Comparison of ENCODE assay signal across 21 mouse cellular contexts in the genomic region with DNA sequence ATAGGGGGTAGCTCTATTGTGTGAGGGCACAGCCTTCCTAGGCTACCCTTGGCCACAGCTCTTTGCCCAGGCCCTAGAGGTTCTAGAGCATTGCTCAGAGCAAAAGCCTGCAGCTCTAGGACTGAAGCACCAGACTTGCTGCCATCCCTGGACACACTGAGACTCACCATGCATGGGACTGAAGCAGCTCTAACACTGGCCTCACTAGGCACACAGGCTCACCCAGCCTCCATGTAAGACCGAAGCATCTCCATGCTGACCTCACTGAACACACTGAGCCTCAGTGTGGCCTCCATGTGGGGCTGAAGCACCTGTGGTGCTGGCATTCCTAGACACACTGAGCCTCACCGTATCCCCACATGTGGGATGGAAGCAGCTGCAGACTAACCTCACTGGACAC.
"Had no signal": no experiment of that assay in that cellular context is flagged by ENCODE, and none has a peak within 500 bp of the region (broad histone marks: within the 10 kb centered on the region; RNA-seq: fewer than 3 reads in every experiment).

No protein-coding gene starts in this region.

- H3K9me3 ChIP-seq: limb, embryonic 12.5 days; limb, embryonic 15.5 days; liver, embryonic 13.5 days; lung, embryonic 15.5 days; midbrain, embryonic 12.5 days; neural tube, embryonic 12.5 days; neural tube, embryonic 15.5 days had no signal

- H3K4me3 ChIP-seq: limb, embryonic 12.5 days; limb, embryonic 15.5 days; liver, embryonic 13.5 days; lung, embryonic 15.5 days; midbrain, embryonic 12.5 days; neural tube, embryonic 12.5 days; neural tube, embryonic 15.5 days had no signal

- H3K9ac ChIP-seq: limb, embryonic 12.5 days; limb, embryonic 15.5 days; liver, embryonic 13.5 days; lung, embryonic 15.5 days; midbrain, embryonic 12.5 days; neural tube, embryonic 12.5 days; neural tube, embryonic 15.5 days had no signal

- H3K36me3 ChIP-seq: limb, embryonic 12.5 days; limb, embryonic 15.5 days; liver, embryonic 13.5 days; lung, embryonic 15.5 days; midbrain, embryonic 12.5 days; neural tube, embryonic 12.5 days; neural tube, embryonic 15.5 days had no signal

- H3K27ac ChIP-seq: limb, embryonic 12.5 days; limb, embryonic 15.5 days; liver, embryonic 13.5 days; lung, embryonic 15.5 days; midbrain, embryonic 12.5 days; neural tube, embryonic 12.5 days; neural tube, embryonic 15.5 days had no signal

- H3K27me3 ChIP-seq: limb, embryonic 12.5 days; limb, embryonic 15.5 days; liver, embryonic 13.5 days; lung, embryonic 15.5 days; midbrain, embryonic 12.5 days; neural tube, embryonic 12.5 days; neural tube, embryonic 15.5 days had no signal

- H3K4me1 ChIP-seq: limb, embryonic 12.5 days; limb, embryonic 15.5 days; liver, embryonic 13.5 days; lung, embryonic 15.5 days; midbrain, embryonic 12.5 days; neural tube, embryonic 12.5 days; neural tube, embryonic 15.5 days had no signal

- H3K4me2 ChIP-seq: limb, embryonic 12.5 days; limb, embryonic 15.5 days; liver, embryonic 13.5 days; lung, embryonic 15.5 days; midbrain, embryonic 12.5 days; neural tube, embryonic 12.5 days; neural tube, embryonic 15.5 days had no signal

- DNase-seq: kidney, adult 18-20 months; kidney, adult 9 months; kidney, postnatal 14 days; kidney, postnatal 4 days; left cerebral cortex, postnatal 4 days; liver, embryonic 13.5 days; lung, adult 18-20 months; lung, postnatal 10 days; lung, postnatal 36 days; retina, postnatal 1 day; right cerebral cortex, postnatal 25 days; spleen, adult 18-20 months; thymus, adult 2 months; thymus, postnatal 14 days; thymus, postnatal 4 days had no signal
